Mouse (Mus musculus) liver, postnatal 0 days (tissue): ENCODE data around the gene Fbxo42. TPM values are rescaled to one million over a fixed set of nuclear protein-coding genes. Genes with fewer than 3 reads are reported as not detected.

Source experiments
- ATAC-seq: fragments of 200-750 bp; cut with Nextera tagmentation; 2 replicates; pipeline ENCODE4 v1.8.0; 2017; ENCODE audit warnings: mild to moderate bottlenecking, moderate library complexity
- DNase-seq: peaks from one replicate; pipeline ENCODE4 v3.0.0-alpha.2; 2016
- H3K27ac ChIP-seq: fragments of 300-500 bp; sonication (generic); 2 replicates; pipeline ENCODE4 v1.5.1; 2014; ENCODE audit warnings: antibody characterized with exemption, moderate library complexity, mild to moderate bottlenecking, low read depth
- H3K27me3 ChIP-seq: fragments of 300-500 bp; sonication (generic); 2 replicates; pipeline ENCODE4 v1.6.1; 2014; ENCODE audit warnings: low read length, control low read depth, mixed read lengths; ENCODE audit not compliant: insufficient read depth
- H3K36me3 ChIP-seq: fragments of 300-500 bp; sonication (generic); replicated peaks from 2 replicates; pipeline ENCODE4 v1.6.1; 2014; ENCODE audit warnings: mild to moderate bottlenecking, control low read depth, low read length, moderate library complexity, mixed read lengths; ENCODE audit not compliant: insufficient read depth
- H3K4me1 ChIP-seq: fragments of 300-500 bp; sonication (generic); 2 replicates; pipeline ENCODE4 v1.6.1; 2014; ENCODE audit warnings: antibody characterized with exemption, mild to moderate bottlenecking, control low read depth; ENCODE audit not compliant: insufficient read depth
- H3K4me2 ChIP-seq: fragments of 300-500 bp; sonication (generic); 2 replicates; pipeline ENCODE4 v1.6.1; 2014; ENCODE audit warnings: low read depth, mild to moderate bottlenecking, low read length, moderate library complexity, mixed read lengths
- H3K4me3 ChIP-seq: fragments of 300-500 bp; sonication (generic); 2 replicates; pipeline ENCODE4 v1.5.1; 2014; ENCODE audit warnings: low read depth, low read length
- H3K9ac ChIP-seq: fragments of 300-500 bp; sonication (generic); replicated peaks from 2 replicates; pipeline ENCODE4 v1.6.1; 2014; ENCODE audit warnings: mild to moderate bottlenecking, moderate library complexity
- H3K9me3 ChIP-seq: fragments of 300-500 bp; sonication (generic); 2 replicates; pipeline ENCODE4 v1.6.1; 2016; ENCODE audit warnings: mild to moderate bottlenecking, control low read depth, low read length, mixed read lengths
- CTCF ChIP-seq: sonication (generic); IDR thresholded peaks from 2 replicates; pipeline ENCODE4 v1.5.1; 2016; ENCODE audit warnings: antibody characterized with exemption, low read depth
- EP300 ChIP-seq: IDR thresholded peaks from 2 replicates; pipeline ENCODE4 v1.6.1; 2016; ENCODE audit warnings: antibody characterized with exemption, low read depth, mild to moderate bottlenecking
- WGBS: fragments of 180-500 bp; shearing (Covaris S2); extraction: QIAGEN DNeasy Blood & Tissue Kit; methylation state at CpG from one replicate; pipeline ENCODE4 v1.1.7; 2014; ENCODE audit not compliant: insufficient replicate concordance; 5-methylcytosine and 5-hydroxymethylcytosine counted together
- polyA plus RNA-seq: library from polyadenylated mRNA; unstranded; fragments of >200 nt; fragmentation: Nextera tagmentation; extraction: Ambion mirVana; gene quantifications from 2 replicates; pipeline ENCODE4 v1.2.1, GENCODE M21; 2015

The Fbxo42 gene
- polyA plus RNA-seq, 1 experiment from 2014 or later: 11.7 TPM

- H3K4me1 ChIP-seq: peaks cover 7% of the 10 kb centered on the region; the same call in 1 of the 2 replicates
- ATAC-seq: no peak
- H3K4me2 ChIP-seq: no peak overlapping the region
- no peaks in the 10 kb centered on the region for H3K9me3 ChIP-seq
- 56% methylated on average over 1 of the region's 1 CpGs for WGBS
- no peak for TF ChIP-seq CTCF
- TF ChIP-seq EP300: no peak
- no peak overlapping the region for H3K27ac ChIP-seq
- peaks cover 14% of the 10 kb centered on the region for H3K36me3 ChIP-seq
- no peaks in the 10 kb centered on the region for H3K27me3 ChIP-seq
- no peak overlapping the region for H3K4me3 ChIP-seq
- no peak for DNase-seq
- no peak overlapping the region for H3K9ac ChIP-seq
Measured at GRCm38 (mm10) chr4:141123065-141123464, 24.6 kb upstream of the Fbxo42 start.

- Histone ChIP-seq H3K27ac (peak overlapping the region; percentile 63), H3K4me2 (0 out of 2 replicates have a peak overlapping the region, but pooled peaks have one; percentile 9), H3K9me3 (no peaks in the 10 kb centered on the region), H3K4me3 (no peak overlapping the region), H3K27me3 (no peaks in the 10 kb centered on the region), H3K9ac (no peak overlapping the region), H3K36me3 (peaks cover 3% of the 10 kb centered on the region), H3K4me1 (peaks cover 28% of the 10 kb centered on the region)
- ATAC-seq (no peak), DNase-seq (no peak)
- TF ChIP-seq EP300 (no peak), CTCF (no peak)
- 54% methylated on average over 6 of the region's 6 CpGs for WGBS
Measured at GRCm38 (mm10) chr4:141129190-141129710, 18.5 kb upstream of the Fbxo42 start.

- H3K4me3 ChIP-seq: 0 out of 2 replicates have a peak overlapping the region, but pooled peaks have one; percentile 17
- WGBS: 57% methylated on average over 6 of the region's 6 CpGs
- H3K9ac ChIP-seq: peak overlapping the region; percentile 37
- H3K36me3 ChIP-seq: peaks cover 3% of the 10 kb centered on the region
- ATAC-seq (peak; percentile 82), DNase-seq (peak; percentile 48)
- H3K9me3 ChIP-seq: no peaks in the 10 kb centered on the region
- peaks cover 41% of the 10 kb centered on the region for H3K4me1 ChIP-seq
- H3K27ac ChIP-seq: peak overlapping the region; percentile 89
- no peak for TF ChIP-seq EP300
- TF ChIP-seq CTCF: no peak
- peak overlapping the region; percentile 49 for H3K4me2 ChIP-seq
- H3K27me3 ChIP-seq: no peaks in the 10 kb centered on the region
Measured at GRCm38 (mm10) chr4:141130704-141131342, 16.9 kb upstream of the Fbxo42 start.

GRCm38 (mm10) chr4:141131531-141132061 is 16.1 kb upstream of the Fbxo42 start:
- no peak for TF ChIP-seq CTCF
- TF ChIP-seq EP300: no peak
- H3K9ac ChIP-seq: peak overlapping the region; percentile 37
- H3K4me3 ChIP-seq: 0 out of 2 replicates have a peak overlapping the region, but pooled peaks have one; percentile 17
- H3K36me3 ChIP-seq: peaks cover 6% of the 10 kb centered on the region; the same call in 1 of the 2 replicates
- H3K27me3 ChIP-seq: no peaks in the 10 kb centered on the region
- ATAC-seq: peak; percentile 84
- H3K27ac ChIP-seq: peak overlapping the region; percentile 89
- H3K9me3 ChIP-seq: no peaks in the 10 kb centered on the region
- H3K4me1 ChIP-seq: peaks cover 44% of the 10 kb centered on the region
- WGBS: 50% methylated on average over 5 of the region's 5 CpGs
- DNase-seq: peak; percentile 39
- peak overlapping the region; percentile 49 for H3K4me2 ChIP-seq

GRCm38 (mm10) chr4:141132191-141132590 is 15.5 kb upstream of the Fbxo42 start:
- Histone ChIP-seq H3K4me1 (peaks cover 50% of the 10 kb centered on the region), H3K27me3 (no peaks in the 10 kb centered on the region), H3K4me3 (0 out of 2 replicates have a peak overlapping the region, but pooled peaks have one; percentile 13), H3K27ac (peak overlapping the region; percentile 89), H3K9ac (peak overlapping the region; percentile 50), H3K9me3 (no peaks in the 10 kb centered on the region), H3K4me2 (peak overlapping the region; percentile 49), H3K36me3 (peaks cover 6% of the 10 kb centered on the region; the same call in 1 of the 2 replicates)
- ATAC-seq: no peak
- no peak for DNase-seq
- 64% methylated on average over 8 of the region's 8 CpGs for WGBS
- no peak for TF ChIP-seq CTCF
- no peak for TF ChIP-seq EP300

GRCm38 (mm10) chr4:141133227-141133626 is 14.5 kb upstream of the Fbxo42 start:
- DNase-seq (no peak), ATAC-seq (no peak)
- Histone ChIP-seq H3K4me3 (no peak overlapping the region), H3K9me3 (no peaks in the 10 kb centered on the region), H3K9ac (0 out of 2 replicates have a peak overlapping the region, but pooled peaks have one; percentile 16), H3K27ac (peak overlapping the region; percentile 89), H3K27me3 (no peaks in the 10 kb centered on the region), H3K4me1 (peaks cover 57% of the 10 kb centered on the region), H3K36me3 (peaks cover 6% of the 10 kb centered on the region; the same call in 1 of the 2 replicates), H3K4me2 (peak overlapping the region; percentile 49)
- TF ChIP-seq EP300: no peak
- no peak for TF ChIP-seq CTCF
- WGBS: 54% methylated on average over 8 of the region's 8 CpGs
